Mouse (Mus musculus) limb, embryonic 14.5 days (tissue): Measurements from ENCODE around the gene Mepce. TPM values are rescaled to one million over a fixed set of nuclear protein-coding genes. Genes with fewer than 3 reads are reported as not detected.

ENCODE experiments used
- ATAC-seq: fragments of 200-750 bp; cut with Nextera tagmentation; 2 replicates; pipeline ENCODE4 v1.8.0; 2017; ENCODE audit warnings: low read depth, moderate number of reproducible peaks, moderate TSS enrichment; ENCODE audit not compliant: low FRiP score
- DNase-seq: peaks from one replicate; pipeline ENCODE4 v3.0.0-alpha.2; 2015; ENCODE audit warnings: low spot score
- H3K27ac ChIP-seq: fragments of 300-500 bp; sonication (generic); replicated peaks from 2 replicates; pipeline ENCODE4 v1.5.1; 2014; ENCODE audit warnings: low read depth, mild to moderate bottlenecking, low read length, moderate library complexity, mixed read lengths
- H3K27me3 ChIP-seq: fragments of 300-500 bp; sonication (generic); 2 replicates; pipeline ENCODE4 v1.6.1; 2014; ENCODE audit warnings: low read length, mixed read lengths; ENCODE audit not compliant: control insufficient read depth, insufficient read depth
- H3K36me3 ChIP-seq: fragments of 300-500 bp; sonication (generic); 2 replicates; pipeline ENCODE4 v1.6.1; 2014; ENCODE audit warnings: mild to moderate bottlenecking, low read length, moderate library complexity, mixed read lengths; ENCODE audit not compliant: control insufficient read depth, insufficient read depth
- H3K4me1 ChIP-seq: fragments of 300-500 bp; sonication (generic); 2 replicates; pipeline ENCODE4 v1.6.1; 2014; ENCODE audit warnings: antibody characterized with exemption, low read length, mixed read lengths; ENCODE audit not compliant: control insufficient read depth, insufficient read depth
- H3K4me2 ChIP-seq: fragments of 300-500 bp; sonication (generic); replicated peaks from 2 replicates; pipeline ENCODE4 v1.6.1; 2014; ENCODE audit warnings: low read depth, mild to moderate bottlenecking, low read length, moderate library complexity; ENCODE audit not compliant: severe bottlenecking
- H3K4me3 ChIP-seq: fragments of 300-500 bp; sonication (generic); replicated peaks from 2 replicates; pipeline ENCODE4 v1.5.1; 2014; ENCODE audit warnings: low read length
- H3K9ac ChIP-seq: fragments of 300-500 bp; sonication (generic); 2 replicates; pipeline ENCODE4 v1.6.1; 2014; ENCODE audit warnings: mild to moderate bottlenecking, low read depth, low read length, moderate library complexity; ENCODE audit not compliant: severe bottlenecking
- H3K9me3 ChIP-seq: fragments of 300-500 bp; sonication (generic); 2 replicates; pipeline ENCODE4 v1.6.1; 2016; ENCODE audit warnings: low read length; ENCODE audit not compliant: control insufficient read depth
- POLR2A ChIP-seq: fragments of 200-500 bp; IDR thresholded peaks from 2 replicates; pipeline ENCODE4 v1.8.0; 2012; ENCODE audit warnings: inconsistent platforms, mild to moderate bottlenecking, moderate library complexity, borderline replicate concordance; ENCODE audit not compliant: insufficient read depth, insufficient read length; ENCODE audit errors: extremely low read depth
- WGBS: fragments of 180-500 bp; shearing (Covaris S2); extraction: QIAGEN DNeasy Blood & Tissue Kit; methylation state at CpG from one replicate; pipeline ENCODE4 v1.1.7; 2014; 5-methylcytosine and 5-hydroxymethylcytosine counted together
- polyA plus RNA-seq, 2 experiments: library from polyadenylated mRNA; depleted of rRNA in 1 of 2; stranded (reverse) in 1 of 2; unstranded in 1 of 2; fragments of >200 nt; fragmentation: Nextera tagmentation in 1 of 2; extraction: Ambion mirVana in 1 of 2; gene quantifications; 2 replicates each; pipeline versions ENCODE4 v1.2.1 to v1.2.3; 2012 to 2014

Gene Mepce
- polyA plus RNA-seq, 2 experiments = 13.9 to 42.0 TPM

- no peak overlapping the region for H3K4me3 ChIP-seq
- H3K27ac ChIP-seq = no peak overlapping the region
- H3K36me3 ChIP-seq = no peaks in the 10 kb centered on the region; the same call in 1 of the 2 replicates
- TF ChIP-seq POLR2A = no peak
- H3K4me2 ChIP-seq = no peak overlapping the region
- no peaks in the 10 kb centered on the region for H3K4me1 ChIP-seq
- ATAC-seq (no peak), DNase-seq (no peak)
- no peak overlapping the region for H3K9ac ChIP-seq
- 63% methylated on average over 1 of the region's 1 CpGs for WGBS
- no peaks in the 10 kb centered on the region for H3K9me3 ChIP-seq
- no peaks in the 10 kb centered on the region for H3K27me3 ChIP-seq
These were observed 18.7 kb upstream of the Mepce start for GRCm38 (mm10) chr5:137806158-137806557.

GRCm38 (mm10) chr5:137800917-137801316, 13.5 kb upstream of the Mepce start:
- ATAC-seq (no peak), DNase-seq (no peak)
- 78% methylated on average over 3 of the region's 3 CpGs for WGBS
- Histone ChIP-seq H3K27me3 (no peaks in the 10 kb centered on the region), H3K4me3 (no peak overlapping the region), H3K9ac (no peak overlapping the region), H3K4me1 (no peaks in the 10 kb centered on the region), H3K4me2 (no peak overlapping the region), H3K9me3 (no peaks in the 10 kb centered on the region), H3K36me3 (no peaks in the 10 kb centered on the region; the same call in 1 of the 2 replicates), H3K27ac (no peak overlapping the region)
- no peak for TF ChIP-seq POLR2A

- no peaks in the 10 kb centered on the region for H3K27me3 ChIP-seq
- H3K4me3 ChIP-seq = no peak overlapping the region
- H3K9ac ChIP-seq = no peak overlapping the region
- no peak for DNase-seq
- no peaks in the 10 kb centered on the region; the same call in 1 of the 2 replicates for H3K36me3 ChIP-seq
- no peak overlapping the region; the same call in 1 of the 2 replicates for H3K27ac ChIP-seq
- TF ChIP-seq POLR2A = no peak
- no peak for ATAC-seq
- 80% methylated on average over 3 of the region's 3 CpGs for WGBS
- no peaks in the 10 kb centered on the region for H3K4me1 ChIP-seq
- H3K9me3 ChIP-seq = no peaks in the 10 kb centered on the region
- H3K4me2 ChIP-seq = no peak overlapping the region
These were observed 9.2 kb upstream of the Mepce start for GRCm38 (mm10) chr5:137796606-137797005.

- Histone ChIP-seq H3K36me3 (no peaks in the 10 kb centered on the region), H3K4me3 (no peak overlapping the region), H3K27ac (no peak overlapping the region), H3K27me3 (no peaks in the 10 kb centered on the region), H3K4me2 (no peak overlapping the region), H3K9me3 (no peaks in the 10 kb centered on the region), H3K9ac (no peak overlapping the region), H3K4me1 (peaks cover 6% of the 10 kb centered on the region; the same call in 1 of the 2 replicates)
- ATAC-seq (no peak), DNase-seq (no peak)
- no peak for TF ChIP-seq POLR2A
These were observed 4.1 kb upstream of the Mepce start for GRCm38 (mm10) chr5:137791553-137791952.

GRCm38 (mm10) chr5:137788946-137789531, 1.6 kb upstream of the Mepce start:
- no peaks in the 10 kb centered on the region for H3K9me3 ChIP-seq
- no peak overlapping the region for H3K27ac ChIP-seq
- H3K27me3 ChIP-seq = no peaks in the 10 kb centered on the region
- ATAC-seq (no peak), DNase-seq (no peak)
- H3K4me2 ChIP-seq = no peak overlapping the region
- no peak overlapping the region for H3K9ac ChIP-seq
- 87% methylated on average over 2 of the region's 2 CpGs for WGBS
- H3K4me1 ChIP-seq = peaks cover 19% of the 10 kb centered on the region
- no peak for TF ChIP-seq POLR2A
- H3K36me3 ChIP-seq = peaks cover 8% of the 10 kb centered on the region; the same call in 1 of the 2 replicates
- H3K4me3 ChIP-seq = no peak overlapping the region

GRCm38 (mm10) chr5:137788171-137788570, 716 bp upstream of the Mepce start:
- H3K4me1 ChIP-seq = peaks cover 27% of the 10 kb centered on the region
- H3K9me3 ChIP-seq = no peaks in the 10 kb centered on the region
- no peak overlapping the region for H3K27ac ChIP-seq
- TF ChIP-seq POLR2A = no peak
- H3K27me3 ChIP-seq = no peaks in the 10 kb centered on the region
- WGBS = 69% methylated on average over 24 of the region's 24 CpGs
- DNase-seq = no peak
- peak overlapping the region; percentile 82 for H3K4me2 ChIP-seq
- H3K4me3 ChIP-seq = peak overlapping the region; percentile 87
- peaks cover 17% of the 10 kb centered on the region for H3K36me3 ChIP-seq
- no peak for ATAC-seq
- H3K9ac ChIP-seq = no peak overlapping the region
